Mouse (Mus musculus): ENCODE data around the gene Myh6. TPM values are rescaled to one million over a fixed set of nuclear protein-coding genes. Genes with fewer than 3 reads are reported as not detected.
"Not testable (repeated sequence)": the region's sequence is repeated elsewhere in the genome, so short reads cannot be mapped to it uniquely, and the experiment has no call there.

Myh6 gene
- total RNA-seq, 2 experiments from 2014 or later: 1.4 to 4.8 TPM

- DNase-seq (ENCODE audit: extremely low spot score in 1 of 2, low spot score in 1 of 2): not testable (repeated sequence)
Measured at GRCm38 (mm10) chr14:54959853-54960613, 6.7 kb downstream of the Myh6 start.

GRCm38 (mm10) chr14:54959197-54959596, 7.5 kb downstream of the Myh6 start:
- no peak for DNase-seq (ENCODE audit: extremely low spot score in 1 of 2, low spot score in 1 of 2)

GRCm38 (mm10) chr14:54958503-54958902, 8.2 kb downstream of the Myh6 start:
- DNase-seq (ENCODE audit: extremely low spot score in 1 of 2, low spot score in 1 of 2): no peak

- no peak for DNase-seq (ENCODE audit: extremely low spot score in 1 of 2, low spot score in 1 of 2)
Measured at GRCm38 (mm10) chr14:54956533-54956932, 10.2 kb downstream of the Myh6 start.

- DNase-seq (ENCODE audit: extremely low spot score in 1 of 2, low spot score in 1 of 2): no peak
Measured at GRCm38 (mm10) chr14:54955481-54955880, 11.2 kb downstream of the Myh6 start.

- DNase-seq (ENCODE audit: extremely low spot score in 1 of 2, low spot score in 1 of 2): no peak
Measured at GRCm38 (mm10) chr14:54954474-54954873, 12.3 kb downstream of the Myh6 start.

- DNase-seq (ENCODE audit: extremely low spot score in 1 of 2, low spot score in 1 of 2): no peak
Measured at GRCm38 (mm10) chr14:54953664-54954206, 13.0 kb downstream of the Myh6 start.

- DNase-seq (ENCODE audit: extremely low spot score in 1 of 2, low spot score in 1 of 2): no peak
Measured at GRCm38 (mm10) chr14:54951587-54951986, 15.1 kb downstream of the Myh6 start.

GRCm38 (mm10) chr14:54950493-54950892, 16.2 kb downstream of the Myh6 start:
- no peak for DNase-seq (ENCODE audit: extremely low spot score in 1 of 2, low spot score in 1 of 2)

GRCm38 (mm10) chr14:54948781-54949180, 17.9 kb downstream of the Myh6 start:
- DNase-seq (ENCODE audit: extremely low spot score in 1 of 2, low spot score in 1 of 2): no peak

GRCm38 (mm10) chr14:54947008-54947407, 19.7 kb downstream of the Myh6 start:
- not testable (repeated sequence) for DNase-seq (ENCODE audit: extremely low spot score in 1 of 2, low spot score in 1 of 2)

GRCm38 (mm10) chr14:54945975-54946704, 20.6 kb downstream of the Myh6 start:
- no peak for DNase-seq (ENCODE audit: extremely low spot score in 1 of 2, low spot score in 1 of 2)

- no peak for DNase-seq (ENCODE audit: extremely low spot score in 1 of 2, low spot score in 1 of 2)
Measured at GRCm38 (mm10) chr14:54944939-54945338, 21.8 kb downstream of the Myh6 start.

- no peak for DNase-seq (ENCODE audit: extremely low spot score in 1 of 2, low spot score in 1 of 2)
Measured at GRCm38 (mm10) chr14:54943971-54944370, 22.8 kb downstream of the Myh6 start.

GRCm38 (mm10) chr14:54942479-54942878, 24.2 kb downstream of the Myh6 start:
- DNase-seq (ENCODE audit: extremely low spot score in 1 of 2, low spot score in 1 of 2): no peak

GRCm38 (mm10) chr14:54941024-54941978, 25.4 kb downstream of the Myh6 start:
- no peak for DNase-seq (ENCODE audit: extremely low spot score in 1 of 2, low spot score in 1 of 2)

- no peak for DNase-seq (ENCODE audit: extremely low spot score in 1 of 2, low spot score in 1 of 2)
Measured at GRCm38 (mm10) chr14:54940176-54940530, 26.6 kb downstream of the Myh6 start.

- DNase-seq (ENCODE audit: extremely low spot score in 1 of 2, low spot score in 1 of 2): peak in 1 of 2 experiments; percentile 65
Measured at GRCm38 (mm10) chr14:54939434-54940175, 27.1 kb downstream of the Myh6 start.

GRCm38 (mm10) chr14:54938431-54939219, 28.1 kb downstream of the Myh6 start:
- no peak for DNase-seq (ENCODE audit: extremely low spot score in 1 of 2, low spot score in 1 of 2)
